Mouse (Mus musculus) A20 (cell line): ENCODE measurements around the gene Ift80.
"Not testable (repeated sequence)": the region's sequence is repeated elsewhere in the genome, so short reads cannot be mapped to it uniquely, and the experiment has no call there.

Experiments used
- DNase-seq: peaks from one replicate; pipeline ENCODE4 v3.0.0-alpha.2; 2011; ENCODE audit warnings: low read depth, low spot score

Ift80 gene

GRCm38 (mm10) chr3:68986550-68986949, 17.8 kb downstream of the Ift80 start:
- DNase-seq: no peak

- DNase-seq: peak; percentile 85
Observed at GRCm38 (mm10) chr3:68980898-68981297, 23.5 kb downstream of the Ift80 start.

- no peak for DNase-seq
Observed at GRCm38 (mm10) chr3:68979187-68979586, 25.2 kb downstream of the Ift80 start.

GRCm38 (mm10) chr3:68977696-68978095, 26.7 kb downstream of the Ift80 start:
- DNase-seq: no peak

GRCm38 (mm10) chr3:68975533-68976490, 28.6 kb downstream of the Ift80 start:
- DNase-seq: no peak

- DNase-seq: peak; percentile 16
Observed at GRCm38 (mm10) chr3:68974639-68975532, 29.5 kb downstream of the Ift80 start.

GRCm38 (mm10) chr3:68973574-68973973, 30.8 kb downstream of the Ift80 start:
- DNase-seq: no peak

- no peak for DNase-seq
Observed at GRCm38 (mm10) chr3:68969091-68969590, 35.2 kb downstream of the Ift80 start.

GRCm38 (mm10) chr3:68967404-68967803, 37.0 kb downstream of the Ift80 start:
- no peak for DNase-seq

GRCm38 (mm10) chr3:68966527-68967285, 37.7 kb downstream of the Ift80 start:
- no peak for DNase-seq

- peak; percentile 57 for DNase-seq
Observed at GRCm38 (mm10) chr3:68964682-68965081, 39.7 kb downstream of the Ift80 start.

GRCm38 (mm10) chr3:68957413-68957812, 47.0 kb downstream of the Ift80 start:
- DNase-seq: no peak

GRCm38 (mm10) chr3:68956454-68956853, 47.9 kb downstream of the Ift80 start:
- DNase-seq: no peak

- peak; percentile 69 for DNase-seq
Observed at GRCm38 (mm10) chr3:68954487-68954886, 49.9 kb downstream of the Ift80 start.

GRCm38 (mm10) chr3:68952707-68953106, 51.7 kb downstream of the Ift80 start:
- no peak for DNase-seq

GRCm38 (mm10) chr3:68951971-68952370, 52.4 kb downstream of the Ift80 start:
- DNase-seq: not testable (repeated sequence)

GRCm38 (mm10) chr3:68949381-68949780, 55.0 kb downstream of the Ift80 start:
- no peak for DNase-seq

GRCm38 (mm10) chr3:68948918-68949317, 55.5 kb downstream of the Ift80 start:
- no peak for DNase-seq

- no peak for DNase-seq
Observed at GRCm38 (mm10) chr3:68941867-68942266, 62.5 kb downstream of the Ift80 start.

- no peak for DNase-seq
Observed at GRCm38 (mm10) chr3:68940311-68940710, 64.1 kb downstream of the Ift80 start.

GRCm38 (mm10) chr3:68939312-68939711, 65.1 kb downstream of the Ift80 start:
- no peak for DNase-seq
